Mouse (Mus musculus) erythroblast, embryonic 14.5 days (primary cell): ENCODE data around the gene Azgp1.

Experiments
- GATA1 ChIP-seq: IDR thresholded peaks from 2 replicates; pipeline ENCODE4 v1.6.1; 2012; ENCODE audit warnings: low read length, inconsistent platforms, mixed read lengths
- TAL1 ChIP-seq: IDR thresholded peaks from 3 replicates; pipeline ENCODE4 v1.6.1; 2012; ENCODE audit warnings: low read length, inconsistent platforms, mixed read lengths

- TF ChIP-seq TAL1 (no peak), GATA1 (no peak)
These were observed 30.1 kb upstream of the Azgp1 start for GRCm38 (mm10) chr5:137951218-137951617.
